Mouse (Mus musculus) testis, adult 2 months (tissue): ENCODE data around the gene Kcna2.

Experiments used
- CTCF ChIP-seq: fragments of 200-500 bp; IDR thresholded peaks from 2 replicates; pipeline ENCODE4 v1.5.1; 2012; ENCODE audit warnings: low read depth, mild to moderate bottlenecking, inconsistent platforms, low read length, moderate library complexity; ENCODE audit not compliant: control insufficient read depth, insufficient read depth, insufficient replicate concordance
- POLR2A ChIP-seq: fragments of 200-500 bp; IDR thresholded peaks from 2 replicates; pipeline ENCODE4 v1.6.1; 2012; ENCODE audit warnings: low read depth, mild to moderate bottlenecking, inconsistent platforms, low read length, moderate library complexity; ENCODE audit not compliant: control insufficient read depth

DNA sequence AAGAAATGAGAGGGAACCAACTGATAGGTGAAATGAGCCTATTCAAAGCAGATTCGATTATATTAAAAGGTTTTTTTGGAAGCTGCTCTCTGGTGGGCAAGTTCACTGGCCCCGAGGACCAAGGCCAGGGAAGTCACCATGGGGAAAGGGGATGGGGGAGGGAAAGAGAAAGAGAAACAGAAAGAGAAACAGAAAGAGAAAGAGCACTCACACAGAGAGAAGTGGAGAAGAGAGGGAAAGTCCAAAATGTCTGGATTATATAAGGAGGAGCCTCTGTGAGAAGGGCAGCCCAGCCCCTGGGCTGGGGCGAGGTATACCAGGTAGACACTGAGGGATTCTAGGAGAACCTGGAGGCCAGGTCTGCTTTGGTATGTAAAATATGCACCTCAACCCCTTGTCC lies 33.5 kb downstream of the Kcna2 start:
- no peak for TF ChIP-seq CTCF
- no peak for TF ChIP-seq POLR2A
